Mouse (Mus musculus): Measurements from ENCODE around the gene Il4i1. TPM values are rescaled to one million over a fixed set of nuclear protein-coding genes. Genes with fewer than 3 reads are reported as not detected.
A peak's percentile ranks its signal among the peaks of the same experiment; 100 is the strongest.

The Il4i1 gene
- polyA plus RNA-seq, 1 experiment from 2014 or later = 1.4 TPM

GRCm38 (mm10) chr7:44820525-44820924 is 4.3 kb downstream of the Il4i1 start:
- Histone ChIP-seq H3K4me3 (no peak overlapping the region), H3K9ac (replicated peaks) (no peak overlapping the region), H3K4me1 (peaks cover 57% of the 10 kb centered on the region), H3K36me3 (0 out of 2 replicates have a peak, but pooled peaks cover 3% of the 10 kb centered on the region), H3K27ac (replicated peaks) (no peak overlapping the region), H3K9me3 (no peaks in the 10 kb centered on the region), H3K4me2 (replicated peaks) (no peak overlapping the region; the same call in 1 of the 2 replicates), H3K27me3 (no peaks in the 10 kb centered on the region)
- WGBS = 75% methylated on average over 3 of the region's 3 CpGs
- no peak for ATAC-seq (ENCODE audit: low FRiP score, low read depth)

- Histone ChIP-seq H3K4me1 (peaks cover 57% of the 10 kb centered on the region), H3K9me3 (no peaks in the 10 kb centered on the region), H3K27ac (replicated peaks) (no peak overlapping the region), H3K9ac (replicated peaks) (no peak overlapping the region), H3K4me2 (replicated peaks) (no peak overlapping the region), H3K4me3 (no peak overlapping the region), H3K27me3 (no peaks in the 10 kb centered on the region), H3K36me3 (peaks cover 7% of the 10 kb centered on the region; the same call in 1 of the 2 replicates)
- WGBS = 88% methylated on average over 7 of the region's 7 CpGs
- no peak for ATAC-seq (ENCODE audit: low FRiP score, low read depth)
Observed at GRCm38 (mm10) chr7:44821666-44822448, 5.7 kb downstream of the Il4i1 start.

GRCm38 (mm10) chr7:44823409-44823808 is 7.2 kb downstream of the Il4i1 start:
- Histone ChIP-seq H3K27me3 (no peaks in the 10 kb centered on the region), H3K4me1 (peaks cover 42% of the 10 kb centered on the region), H3K9ac (replicated peaks) (no peak overlapping the region), H3K4me2 (replicated peaks) (no peak overlapping the region), H3K27ac (replicated peaks) (no peak overlapping the region), H3K9me3 (no peaks in the 10 kb centered on the region), H3K4me3 (no peak overlapping the region), H3K36me3 (peaks cover 10% of the 10 kb centered on the region)
- ATAC-seq (ENCODE audit: low FRiP score, low read depth) = no peak
- 39% methylated on average over 7 of the region's 7 CpGs for WGBS

- Histone ChIP-seq H3K4me3 (no peak overlapping the region), H3K9ac (replicated peaks) (no peak overlapping the region), H3K4me2 (replicated peaks) (no peak overlapping the region), H3K36me3 (peaks cover 24% of the 10 kb centered on the region), H3K9me3 (no peaks in the 10 kb centered on the region), H3K27me3 (no peaks in the 10 kb centered on the region), H3K4me1 (peaks cover 27% of the 10 kb centered on the region), H3K27ac (replicated peaks) (no peak overlapping the region)
- WGBS = 37% methylated on average over 3 of the region's 3 CpGs
- 0 out of 2 replicates have a peak, but pooled peaks have one; percentile 12 for ATAC-seq (ENCODE audit: low FRiP score, low read depth)
Observed at GRCm38 (mm10) chr7:44824872-44825271, 8.7 kb downstream of the Il4i1 start.

GRCm38 (mm10) chr7:44826771-44827170 is 10.6 kb downstream of the Il4i1 start:
- Histone ChIP-seq H3K9ac (replicated peaks) (no peak overlapping the region), H3K4me2 (replicated peaks) (no peak overlapping the region), H3K36me3 (peaks cover 42% of the 10 kb centered on the region), H3K4me1 (peaks cover 17% of the 10 kb centered on the region), H3K27me3 (no peaks in the 10 kb centered on the region), H3K9me3 (no peaks in the 10 kb centered on the region), H3K27ac (replicated peaks) (no peak overlapping the region), H3K4me3 (no peak overlapping the region)
- WGBS = 90% methylated on average over 3 of the region's 3 CpGs
- ATAC-seq (ENCODE audit: low FRiP score, low read depth) = no peak

GRCm38 (mm10) chr7:44828706-44829105 is 12.5 kb downstream of the Il4i1 start:
- no peak overlapping the region for H3K4me2 ChIP-seq (replicated peaks)
- 96% methylated on average over 5 of the region's 5 CpGs for WGBS

GRCm38 (mm10) chr7:44832763-44833162 is 16.6 kb downstream of the Il4i1 start:
- Histone ChIP-seq H3K4me3 (no peak overlapping the region), H3K36me3 (peaks cover 44% of the 10 kb centered on the region), H3K4me2 (replicated peaks) (no peak overlapping the region), H3K9ac (replicated peaks) (no peak overlapping the region), H3K9me3 (no peaks in the 10 kb centered on the region), H3K27me3 (peaks cover under 1% of the 10 kb centered on the region; the same call in 1 of the 2 replicates), H3K27ac (replicated peaks) (no peak overlapping the region), H3K4me1 (no peaks in the 10 kb centered on the region)
- 90% methylated on average over 4 of the region's 4 CpGs for WGBS
- ATAC-seq (ENCODE audit: low FRiP score, low read depth) = no peak

More at GRCm38 (mm10) chr7:44828706-44829105, 12.5 kb downstream of the Il4i1 start:
- Histone ChIP-seq H3K4me3 (no peak overlapping the region), H3K9me3 (no peaks in the 10 kb centered on the region), H3K27ac (replicated peaks) (no peak overlapping the region), H3K4me1 (peaks cover 13% of the 10 kb centered on the region; the same call in 1 of the 2 replicates), H3K27me3 (no peaks in the 10 kb centered on the region), H3K36me3 (peaks cover 48% of the 10 kb centered on the region), H3K9ac (replicated peaks) (no peak overlapping the region)
- ATAC-seq (ENCODE audit: low FRiP score, low read depth) = no peak

- Histone ChIP-seq H3K27me3 (peaks cover 28% of the 10 kb centered on the region), H3K4me1 (peaks cover 12% of the 10 kb centered on the region), H3K36me3 (peaks cover 19% of the 10 kb centered on the region), H3K4me3 (no peak overlapping the region), H3K27ac (replicated peaks) (no peak overlapping the region), H3K4me2 (replicated peaks) (no peak overlapping the region), H3K9me3 (no peaks in the 10 kb centered on the region), H3K9ac (replicated peaks) (no peak overlapping the region)
- 100% methylated on average over 1 of the region's 1 CpGs for WGBS
- ATAC-seq (ENCODE audit: low FRiP score, low read depth) = no peak
Observed at GRCm38 (mm10) chr7:44835373-44836015, 19.3 kb downstream of the Il4i1 start.

- H3K27ac ChIP-seq (replicated peaks) = no peak overlapping the region
- WGBS = 55% methylated on average over 3 of the region's 3 CpGs
- H3K4me1 ChIP-seq = peaks cover 12% of the 10 kb centered on the region
- H3K9ac ChIP-seq (replicated peaks) = no peak overlapping the region
- peaks cover 33% of the 10 kb centered on the region for H3K27me3 ChIP-seq
- no peaks in the 10 kb centered on the region for H3K9me3 ChIP-seq
- no peak overlapping the region for H3K4me3 ChIP-seq
- no peak overlapping the region for H3K4me2 ChIP-seq (replicated peaks)
- peaks cover 19% of the 10 kb centered on the region for H3K36me3 ChIP-seq
- no peak for ATAC-seq (ENCODE audit: low FRiP score, low read depth)
Observed at GRCm38 (mm10) chr7:44836016-44836404, 19.8 kb downstream of the Il4i1 start.

GRCm38 (mm10) chr7:44836423-44837053 is 20.4 kb downstream of the Il4i1 start:
- Histone ChIP-seq H3K27me3 (peaks cover 39% of the 10 kb centered on the region), H3K4me3 (no peak overlapping the region), H3K36me3 (peaks cover 19% of the 10 kb centered on the region; the same call in 1 of the 2 replicates), H3K27ac (replicated peaks) (no peak overlapping the region), H3K4me1 (peaks cover 12% of the 10 kb centered on the region), H3K9ac (replicated peaks) (no peak overlapping the region), H3K9me3 (no peaks in the 10 kb centered on the region), H3K4me2 (replicated peaks) (no peak overlapping the region)
- WGBS = 87% methylated on average over 9 of the region's 9 CpGs
- no peak for ATAC-seq (ENCODE audit: low FRiP score, low read depth)

GRCm38 (mm10) chr7:44838073-44838472 is 21.9 kb downstream of the Il4i1 start:
- no peak overlapping the region for H3K9ac ChIP-seq (replicated peaks)
- H3K27me3 ChIP-seq = peaks cover 43% of the 10 kb centered on the region
- no peaks in the 10 kb centered on the region for H3K9me3 ChIP-seq
- H3K36me3 ChIP-seq = peaks cover 27% of the 10 kb centered on the region
- no peak overlapping the region for H3K4me3 ChIP-seq
- peaks cover 12% of the 10 kb centered on the region for H3K4me1 ChIP-seq
- ATAC-seq (ENCODE audit: low FRiP score, low read depth) = no peak
- no peak overlapping the region for H3K4me2 ChIP-seq (replicated peaks)
- no peak overlapping the region for H3K27ac ChIP-seq (replicated peaks)
- WGBS = 86% methylated on average over 6 of the region's 6 CpGs

GRCm38 (mm10) chr7:44839171-44839490 is 22.9 kb downstream of the Il4i1 start:
- peaks cover 43% of the 10 kb centered on the region for H3K27me3 ChIP-seq
- peak overlapping the region; percentile 31 for H3K4me3 ChIP-seq
- no peak for ATAC-seq (ENCODE audit: low FRiP score, low read depth)
- no peaks in the 10 kb centered on the region for H3K9me3 ChIP-seq
- H3K9ac ChIP-seq (replicated peaks) = peak overlapping the region; percentile 50
- no peak overlapping the region for H3K27ac ChIP-seq (replicated peaks)
- peak overlapping the region; percentile 51 for H3K4me2 ChIP-seq (replicated peaks)
- 30% methylated on average over 11 of the region's 11 CpGs for WGBS
- H3K4me1 ChIP-seq = peaks cover 12% of the 10 kb centered on the region
- peaks cover 37% of the 10 kb centered on the region for H3K36me3 ChIP-seq
